Comparison of ENCODE assay signal across 25 mouse cellular contexts in the genomic region with DNA sequence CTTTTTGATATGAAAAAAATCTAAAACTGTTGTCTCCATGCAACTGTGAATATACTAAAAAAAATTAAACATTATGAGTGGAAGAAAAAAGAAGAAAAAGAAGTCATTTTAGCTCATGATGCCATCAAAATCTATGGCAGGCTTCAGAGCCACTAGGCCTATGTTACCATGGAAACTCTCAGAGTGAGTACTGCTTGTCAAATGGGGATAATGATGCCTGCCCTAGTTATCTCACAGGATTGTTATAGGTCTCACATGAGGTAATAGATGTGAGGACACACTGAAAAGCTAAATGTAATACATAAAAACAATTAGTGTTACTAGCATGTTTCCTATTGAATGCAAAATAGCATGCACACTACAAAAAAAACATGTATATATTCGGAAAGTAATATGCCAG. TPM values are rescaled to one million over a fixed set of nuclear protein-coding genes. Genes with fewer than 3 reads are reported as not detected.
"Had no signal": no experiment of that assay in that cellular context is flagged by ENCODE, and none has a peak within 500 bp of the region (broad histone marks: within the 10 kb centered on the region; RNA-seq: fewer than 3 reads in every experiment).

No protein-coding gene starts in this region.

- ATAC-seq: inflammation-experienced regulatory T-cells, adult 6 months; intestine, embryonic 15.5 days; intestine, postnatal 0 days had no signal

- H3K27me3 ChIP-seq: heart, embryonic 12.5 days; hindbrain, embryonic 12.5 days; intestine, embryonic 15.5 days; limb, embryonic 12.5 days had no signal

- DNase-seq: gastrocnemius, adult 2 months; gastrocnemius, postnatal 10 days; gastrocnemius, postnatal 25 days; heart, adult 18-20 months; heart, postnatal 10 days; heart, postnatal 4 days; kidney, adult 18-20 months; kidney, adult 8-10 months; kidney, postnatal 10 days; kidney, postnatal 25 days; kidney, postnatal 4 days; liver had no signal

- H3K36me3 ChIP-seq: heart, embryonic 10.5 days; heart, embryonic 12.5 days; hindbrain, embryonic 10.5 days; hindbrain, embryonic 12.5 days; intestine, embryonic 15.5 days; limb, embryonic 10.5 days; limb, embryonic 12.5 days had no signal

- H3K9me3 ChIP-seq: heart, embryonic 10.5 days; heart, embryonic 12.5 days; hindbrain, embryonic 10.5 days; hindbrain, embryonic 12.5 days; intestine, embryonic 15.5 days; limb, embryonic 10.5 days; limb, embryonic 12.5 days had no signal

- H3K27ac ChIP-seq: gastrocnemius, adult 2 months; heart, embryonic 10.5 days; hindbrain, embryonic 10.5 days; hindbrain, embryonic 12.5 days; hindbrain, embryonic 14.5 days; intestine, embryonic 15.5 days; layer of hippocampus, adult 2 months; left cerebral cortex, adult 2 months; limb, embryonic 10.5 days; limb, embryonic 12.5 days had no signal

- H3K4me1 ChIP-seq: heart, embryonic 10.5 days; heart, embryonic 12.5 days; hindbrain, embryonic 10.5 days; hindbrain, embryonic 12.5 days; intestine, embryonic 15.5 days; limb, embryonic 10.5 days; limb, embryonic 12.5 days had no signal

- H3K4me3 ChIP-seq: gastrocnemius, adult 2 months; heart, embryonic 10.5 days; heart, embryonic 12.5 days; hindbrain, embryonic 10.5 days; hindbrain, embryonic 12.5 days; intestine, embryonic 15.5 days; layer of hippocampus, adult 2 months; left cerebral cortex, adult 2 months; limb, embryonic 10.5 days; limb, embryonic 12.5 days had no signal

- H3K4me2 ChIP-seq: heart, embryonic 12.5 days; hindbrain, embryonic 12.5 days; hindbrain, embryonic 14.5 days; intestine, embryonic 15.5 days; limb, embryonic 12.5 days had no signal

- H3K9ac ChIP-seq: heart, embryonic 12.5 days; hindbrain, embryonic 12.5 days; hindbrain, embryonic 14.5 days; intestine, embryonic 15.5 days; limb, embryonic 12.5 days had no signal

RNA-seq across cellular contexts. Expression of gene Tmem255a, which starts 22.4 kb away (rescaled TPM):
- total RNA-seq: granulocyte monocyte progenitor cell, adult 5-6 weeks had no signal
